Mouse (Mus musculus) ES-Bruce4 (cell line): ENCODE results near the gene Cish.

Source experiments
- CTCF ChIP-seq: IDR thresholded peaks from one replicate; pipeline ENCODE4 v1.8.1; 2011; ENCODE audit warnings: low read depth, low read length
- POLR2A ChIP-seq: IDR thresholded peaks from one replicate; pipeline ENCODE4 v1.8.1; 2011; ENCODE audit warnings: low read length; ENCODE audit not compliant: insufficient read depth

GRCm38 (mm10) chr9:107309600-107309999, 13.8 kb downstream of the Cish start:
- TF ChIP-seq POLR2A (no peak), CTCF (no peak)
